Mouse (Mus musculus) frontal cortex, postnatal 10 days (tissue): ENCODE results near the gene Fmnl2.
A peak's percentile ranks its signal among the peaks of the same experiment; 100 is the strongest.

ENCODE experiments used
- DNase-seq, 2 experiments: peaks; one replicate each; pipeline ENCODE4 v3.0.0; 2022; ENCODE audit warnings: low spot score in 2 of 2, mixed read lengths in 1 of 2

Fmnl2 gene

DNA sequence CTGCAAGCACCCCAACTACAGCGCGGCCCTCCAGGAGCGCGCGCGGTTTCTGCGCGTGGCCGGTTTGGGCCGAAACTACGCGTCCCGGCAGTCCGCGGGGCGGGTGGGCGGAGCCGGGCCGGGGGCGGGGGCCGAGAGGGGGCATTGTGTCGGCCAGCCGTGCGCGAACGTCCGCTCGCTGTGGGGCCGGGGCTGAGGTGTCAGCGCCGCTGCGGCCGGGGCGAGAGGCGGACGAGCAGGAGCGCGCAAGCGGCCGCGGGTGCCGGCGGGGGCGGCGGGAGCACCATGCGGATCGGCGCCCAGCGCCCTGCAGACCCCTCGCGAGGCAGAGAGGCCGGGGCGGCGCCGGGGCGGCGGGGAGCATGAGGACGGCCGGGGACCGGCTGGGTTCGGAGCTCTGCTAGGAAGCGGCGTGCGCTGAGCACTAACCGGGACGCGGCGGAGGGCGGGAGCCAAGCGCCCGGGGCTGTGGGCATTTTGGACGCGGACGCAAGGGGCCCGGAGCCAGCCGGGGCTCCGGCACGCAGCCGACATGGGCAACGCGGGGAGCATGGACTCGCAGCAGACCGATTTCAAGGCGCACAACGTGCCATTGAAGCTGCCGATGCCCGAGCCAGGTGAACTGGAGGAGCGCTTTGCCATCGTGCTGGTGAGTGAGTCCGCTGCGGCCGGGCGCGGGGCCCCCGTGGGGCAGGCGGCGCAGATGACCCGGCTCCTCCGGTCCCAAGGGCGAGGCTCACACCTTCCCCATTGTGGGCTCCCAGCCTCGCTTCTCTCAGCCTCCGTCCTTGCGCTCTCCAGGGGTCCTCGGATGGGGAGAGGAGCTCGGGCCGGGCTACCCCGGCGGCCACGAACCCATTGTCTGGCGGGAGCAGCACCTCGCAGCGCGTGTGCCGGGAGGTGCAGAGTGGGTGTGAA lies at the start of gene Fmnl2:
Gene Fmnl2 (plus strand): TSS at position 250 of the 918 bp plus-strand sequence.
- peak; percentile 48 to 79 for DNase-seq

DNA sequence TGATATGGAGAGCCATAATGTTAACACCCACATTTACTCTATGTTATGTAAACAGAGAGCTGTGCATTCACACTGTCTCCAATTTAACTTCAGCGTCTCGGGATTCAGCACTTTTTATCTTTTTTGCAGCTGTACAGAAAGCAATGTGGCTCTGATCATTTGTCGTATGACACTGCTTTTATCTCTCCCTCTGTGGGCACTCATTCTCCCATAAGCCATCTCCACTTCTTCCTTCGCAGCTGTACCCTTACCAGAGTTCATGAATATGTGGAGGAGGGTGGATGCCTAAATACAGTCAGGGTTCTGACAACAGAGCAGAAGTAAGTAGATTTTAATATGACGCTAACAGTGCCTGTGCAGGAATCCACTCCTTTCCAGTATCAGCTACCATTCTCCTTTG lies 47.7 kb upstream of the Fmnl2 start:
- DNase-seq = no peak

DNA sequence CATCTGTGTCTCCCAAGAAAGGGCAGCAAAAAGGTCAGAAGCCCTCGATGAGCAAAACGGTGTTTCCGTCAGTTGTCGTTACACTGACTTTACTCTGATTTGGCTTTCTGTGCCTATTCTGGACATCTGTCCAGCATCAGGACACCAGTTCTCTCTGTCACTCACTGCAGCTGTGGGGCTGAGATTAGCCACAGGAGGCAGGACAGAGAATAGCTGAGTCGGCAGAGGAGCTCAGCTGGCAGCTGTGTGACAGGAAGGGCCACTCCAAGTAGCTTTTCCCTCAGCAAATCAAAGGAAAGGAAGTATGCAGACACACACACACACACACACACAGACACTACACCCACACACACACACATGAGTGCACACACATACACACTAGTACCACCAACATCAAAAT lies 46.0 kb upstream of the Fmnl2 start:
- peak in 1 of 2 experiments; percentile 17 for DNase-seq

DNA sequence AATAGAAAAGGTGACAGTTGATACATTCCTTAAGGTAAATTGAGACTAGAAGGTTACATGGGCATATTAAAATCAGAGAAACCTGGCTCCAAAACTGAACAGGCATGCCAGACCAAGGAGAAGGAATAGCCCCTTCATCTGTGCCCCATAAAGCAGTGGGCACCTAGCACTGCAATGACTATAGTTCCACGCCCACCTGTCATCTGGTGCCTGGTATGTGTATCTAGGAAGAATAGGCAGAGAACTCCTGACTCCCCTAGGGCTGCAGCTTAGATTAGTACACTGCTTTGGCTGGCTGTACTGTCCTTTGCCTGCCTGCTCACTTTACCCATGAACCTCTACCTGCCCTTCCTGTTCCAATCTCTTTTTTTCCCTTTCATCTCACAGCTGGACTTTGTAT lies 40.3 kb upstream of the Fmnl2 start:
- no peak for DNase-seq

DNA sequence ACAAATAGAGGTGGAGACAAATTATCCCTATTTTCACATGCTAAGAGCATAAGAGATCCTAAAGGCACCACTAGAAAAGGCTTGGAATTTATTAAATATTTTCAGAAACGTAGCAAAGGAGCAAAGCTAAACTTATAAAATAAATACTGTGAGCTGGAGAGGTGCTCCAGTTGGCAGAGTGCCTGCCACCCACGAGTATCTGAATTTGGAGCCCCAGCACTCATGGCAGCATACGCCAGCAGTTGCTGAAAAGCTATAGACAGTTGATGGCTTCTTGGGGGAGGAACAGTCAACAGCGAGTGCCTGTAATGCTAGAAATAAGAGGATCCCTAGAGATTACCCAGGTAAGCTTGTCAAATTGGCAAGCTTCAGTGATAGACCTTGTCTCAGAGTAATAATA lies 38.7 kb upstream of the Fmnl2 start:
- DNase-seq = no peak

DNA sequence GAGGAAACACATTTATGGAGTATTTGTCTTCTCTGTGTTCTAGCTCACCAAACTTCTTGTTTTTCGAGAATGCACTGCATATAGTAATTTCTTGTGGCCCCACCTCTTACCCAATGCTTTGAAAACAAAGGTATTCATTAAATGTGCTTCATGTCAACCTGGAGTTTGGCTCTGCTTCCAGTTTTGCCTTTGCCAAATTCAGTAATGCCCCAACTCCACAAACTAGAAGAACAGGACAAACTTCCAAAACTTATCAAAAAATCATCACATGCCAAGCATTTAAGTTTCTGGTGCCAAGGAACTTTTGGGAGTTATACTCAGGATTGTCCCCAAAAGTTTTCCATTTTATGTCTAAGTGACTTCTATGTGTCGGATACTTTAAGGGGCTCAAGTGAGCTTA lies 35.4 kb upstream of the Fmnl2 start:
- no peak for DNase-seq

DNA sequence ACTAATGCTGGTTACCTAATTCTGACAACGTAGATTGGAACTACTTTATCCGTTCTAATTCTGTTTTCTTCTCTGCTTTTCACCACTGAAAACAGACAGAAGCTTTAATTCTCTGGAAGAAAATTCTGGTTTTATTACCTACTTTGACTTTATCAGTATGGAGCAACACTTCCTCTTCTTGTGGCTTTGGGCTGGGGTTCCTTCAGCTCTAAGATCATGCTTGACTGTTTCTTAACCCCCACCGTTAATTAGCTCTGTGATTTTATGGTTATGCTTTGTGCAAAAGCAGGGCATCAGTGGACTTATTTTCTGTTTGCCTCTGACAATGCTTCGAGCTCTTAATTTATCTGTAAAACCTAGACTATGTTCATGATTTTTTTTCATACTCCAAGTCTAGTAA lies 29.6 kb upstream of the Fmnl2 start:
- DNase-seq = no peak

DNA sequence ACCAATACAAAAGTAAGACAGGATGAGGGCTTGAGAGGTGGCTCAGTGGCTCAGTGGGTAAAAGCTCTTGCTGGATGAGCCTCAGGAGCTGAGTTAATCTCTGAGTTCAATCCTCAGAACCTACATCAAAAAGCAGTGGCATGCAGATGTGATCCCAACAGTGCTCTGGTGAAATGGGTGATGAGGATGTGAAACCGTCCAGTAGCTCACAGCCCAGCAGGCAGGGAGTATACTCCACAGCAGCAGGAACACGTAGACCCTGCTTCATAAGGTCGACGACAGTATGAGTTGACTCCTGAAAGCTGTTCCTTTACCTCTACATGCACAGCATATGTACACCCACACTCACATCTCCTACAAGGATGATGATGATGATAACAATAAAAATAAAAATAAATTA lies 27.1 kb upstream of the Fmnl2 start:
- DNase-seq = no peak

DNA sequence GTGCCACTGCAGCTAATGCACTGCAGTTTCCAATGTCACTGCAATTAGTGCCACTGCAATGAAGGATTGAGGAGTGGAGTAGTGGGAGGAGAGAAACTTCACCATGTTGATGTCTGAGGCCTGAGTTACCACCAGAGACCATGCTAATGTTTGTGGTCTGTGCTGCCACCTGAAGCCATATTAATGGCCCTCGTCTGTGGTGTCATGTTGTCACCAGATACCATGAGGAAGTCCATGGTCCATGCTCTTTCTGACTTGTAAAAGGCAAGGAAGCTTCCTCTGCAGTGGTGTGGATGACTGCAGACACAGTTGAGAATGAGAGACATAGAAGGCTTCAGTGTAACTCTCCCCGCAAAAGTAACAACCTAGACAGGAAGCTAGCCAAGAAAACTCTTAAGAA lies 26.1 kb upstream of the Fmnl2 start:
- DNase-seq = no peak

DNA sequence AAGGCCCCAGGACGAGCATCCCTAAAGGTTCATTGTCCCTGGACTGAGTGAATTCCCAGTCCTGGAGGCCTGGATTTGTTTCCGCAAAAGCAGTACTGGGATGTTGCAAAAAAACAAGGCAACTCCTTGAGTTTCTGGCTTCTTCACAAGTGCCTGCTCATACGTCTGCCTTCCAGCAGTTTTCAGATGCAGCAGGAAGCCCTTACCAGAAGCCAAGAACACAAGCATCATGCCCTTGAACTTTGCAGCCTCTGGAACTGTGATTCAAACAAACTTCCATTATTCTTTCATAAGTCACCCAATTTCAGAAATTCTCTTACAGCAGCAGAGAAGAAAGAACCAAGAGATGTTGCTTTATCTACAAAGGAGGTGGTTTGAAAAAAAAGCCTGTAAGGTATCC lies 21.9 kb upstream of the Fmnl2 start:
- DNase-seq = no peak

DNA sequence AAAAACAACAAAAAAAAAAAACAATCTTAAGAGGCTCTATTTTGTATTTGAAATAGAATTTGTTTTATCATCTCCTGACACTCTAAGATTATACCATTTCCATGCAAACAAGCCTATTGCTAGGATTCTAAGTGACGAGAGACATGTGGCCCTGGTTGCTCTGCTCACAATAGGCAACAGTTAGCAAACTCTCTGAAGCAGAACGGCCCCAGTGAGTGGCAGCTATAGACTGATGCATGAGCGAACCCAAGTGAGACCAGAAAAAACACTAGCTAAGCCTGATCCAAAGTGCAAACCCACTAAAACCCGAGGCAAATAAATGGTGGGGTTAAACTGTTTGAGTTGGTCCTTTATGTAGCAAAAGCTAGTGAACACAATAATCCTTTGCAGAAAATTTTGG lies 18.6 kb upstream of the Fmnl2 start:
- DNase-seq = no peak

DNA sequence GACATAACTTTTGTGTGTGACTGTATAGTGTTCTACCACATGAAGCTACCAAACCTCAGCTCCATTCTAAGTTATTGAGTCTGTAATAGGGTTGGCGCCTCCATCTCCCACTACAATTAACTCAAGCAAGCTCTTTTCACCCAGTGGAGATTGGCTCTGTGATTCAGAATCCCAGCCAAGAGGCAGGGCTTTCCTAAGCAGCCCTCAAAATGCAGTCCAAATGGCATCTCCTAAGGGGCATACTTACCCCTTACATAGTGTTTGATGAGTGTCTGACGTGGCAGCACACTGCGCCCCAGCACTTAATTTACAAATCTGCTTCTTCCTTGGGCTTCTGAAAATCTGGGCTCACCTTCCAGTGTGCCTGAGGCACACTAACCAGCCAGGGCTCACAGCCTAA lies 17.8 kb upstream of the Fmnl2 start:
- DNase-seq = no peak

DNA sequence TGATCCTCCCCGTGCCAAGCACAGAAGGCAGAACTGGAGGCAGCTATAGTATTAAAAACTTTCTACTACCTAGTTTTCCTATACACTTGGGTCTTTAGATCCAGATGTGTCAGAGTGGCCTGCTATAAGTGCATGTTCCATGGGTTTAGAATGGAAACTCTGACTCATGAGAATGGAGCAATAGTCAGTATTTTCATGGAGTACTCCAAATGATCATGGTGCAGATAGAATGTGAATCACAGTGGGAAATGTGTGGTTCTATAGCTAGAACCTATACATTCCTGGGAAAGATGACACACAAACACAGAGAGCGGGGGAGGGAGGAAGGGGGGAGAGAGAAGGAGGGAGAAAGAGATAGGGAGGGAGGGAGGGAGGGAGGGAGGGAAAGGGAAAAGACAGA lies 13.8 kb upstream of the Fmnl2 start:
- DNase-seq = no peak

DNA sequence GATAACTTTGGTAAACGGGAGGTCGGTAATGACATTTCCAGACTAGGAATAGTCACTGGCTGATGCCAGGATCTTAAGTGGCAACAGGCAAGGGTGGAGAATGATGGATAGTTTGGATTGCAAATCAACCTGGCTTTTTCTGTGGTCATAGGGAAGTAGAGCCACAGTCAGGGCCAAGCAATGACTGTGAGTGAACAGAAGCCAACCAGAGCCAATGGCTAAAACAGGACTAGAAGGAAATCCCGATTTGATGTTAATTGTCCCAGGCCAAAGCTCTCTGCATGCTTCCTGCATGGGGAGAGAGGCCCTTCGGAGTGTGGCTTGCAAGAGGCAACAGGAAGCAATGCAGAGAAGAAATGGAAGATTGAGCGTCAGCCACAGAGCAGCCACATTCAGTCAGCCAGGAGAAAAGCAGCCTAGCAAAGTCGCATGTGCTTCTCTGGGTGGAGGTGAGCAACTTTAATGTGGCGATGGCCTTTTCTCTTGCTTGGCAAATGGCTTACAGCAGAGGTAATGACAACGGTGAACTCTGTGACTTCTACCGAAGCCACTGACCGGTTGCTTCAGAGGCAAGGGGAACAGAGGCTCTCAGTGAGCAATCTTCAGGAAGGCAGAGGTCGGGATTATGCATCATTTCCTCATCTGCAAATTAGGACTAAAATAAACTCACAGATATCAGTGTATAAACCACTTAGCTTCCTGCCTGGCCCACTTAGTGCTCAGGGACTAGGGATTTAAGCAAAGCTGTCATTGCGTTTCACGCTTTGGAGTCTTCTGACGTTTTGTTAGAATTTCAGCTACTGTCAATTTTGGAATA lies 12.5 kb upstream of the Fmnl2 start:
- no peak for DNase-seq

DNA sequence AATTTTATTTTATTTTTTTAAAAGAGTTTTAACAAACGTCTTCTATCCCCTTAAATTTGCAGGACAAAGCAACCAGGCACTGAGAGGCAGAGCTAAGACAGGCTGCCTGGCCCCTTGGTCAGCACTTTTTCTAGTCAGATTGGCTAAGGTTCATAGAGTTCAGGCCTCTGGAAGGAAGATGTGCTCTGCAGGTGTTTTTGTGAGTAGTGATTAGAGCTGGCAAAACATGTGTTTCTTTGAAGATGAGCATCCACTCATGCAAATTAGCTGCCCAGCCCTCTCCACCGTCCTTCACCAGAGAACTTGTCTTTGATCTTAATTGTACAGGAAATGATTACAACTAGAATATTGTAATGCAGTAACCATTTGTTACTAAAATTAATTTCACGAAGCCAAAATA lies 11.2 kb upstream of the Fmnl2 start:
- DNase-seq = no peak

DNA sequence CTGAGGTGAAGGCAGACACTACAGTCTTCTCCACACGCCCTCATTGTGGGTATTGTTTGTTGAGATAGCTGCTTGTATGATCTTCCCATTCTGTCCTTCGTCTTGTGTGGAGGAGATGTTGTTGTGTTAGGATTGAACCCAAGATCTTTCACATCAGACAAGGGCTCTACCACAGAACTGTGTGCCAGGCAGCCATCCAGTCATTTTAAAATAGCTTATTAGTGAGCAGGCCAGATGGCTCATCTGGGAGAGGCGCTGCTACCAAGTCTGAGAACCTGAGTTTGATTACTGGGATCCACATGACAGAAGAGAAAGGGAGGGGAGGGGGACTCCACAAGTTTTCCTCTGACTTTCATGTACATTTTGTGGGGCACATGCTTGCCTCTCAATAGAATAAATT lies 8.6 kb upstream of the Fmnl2 start:
- DNase-seq = no peak

DNA sequence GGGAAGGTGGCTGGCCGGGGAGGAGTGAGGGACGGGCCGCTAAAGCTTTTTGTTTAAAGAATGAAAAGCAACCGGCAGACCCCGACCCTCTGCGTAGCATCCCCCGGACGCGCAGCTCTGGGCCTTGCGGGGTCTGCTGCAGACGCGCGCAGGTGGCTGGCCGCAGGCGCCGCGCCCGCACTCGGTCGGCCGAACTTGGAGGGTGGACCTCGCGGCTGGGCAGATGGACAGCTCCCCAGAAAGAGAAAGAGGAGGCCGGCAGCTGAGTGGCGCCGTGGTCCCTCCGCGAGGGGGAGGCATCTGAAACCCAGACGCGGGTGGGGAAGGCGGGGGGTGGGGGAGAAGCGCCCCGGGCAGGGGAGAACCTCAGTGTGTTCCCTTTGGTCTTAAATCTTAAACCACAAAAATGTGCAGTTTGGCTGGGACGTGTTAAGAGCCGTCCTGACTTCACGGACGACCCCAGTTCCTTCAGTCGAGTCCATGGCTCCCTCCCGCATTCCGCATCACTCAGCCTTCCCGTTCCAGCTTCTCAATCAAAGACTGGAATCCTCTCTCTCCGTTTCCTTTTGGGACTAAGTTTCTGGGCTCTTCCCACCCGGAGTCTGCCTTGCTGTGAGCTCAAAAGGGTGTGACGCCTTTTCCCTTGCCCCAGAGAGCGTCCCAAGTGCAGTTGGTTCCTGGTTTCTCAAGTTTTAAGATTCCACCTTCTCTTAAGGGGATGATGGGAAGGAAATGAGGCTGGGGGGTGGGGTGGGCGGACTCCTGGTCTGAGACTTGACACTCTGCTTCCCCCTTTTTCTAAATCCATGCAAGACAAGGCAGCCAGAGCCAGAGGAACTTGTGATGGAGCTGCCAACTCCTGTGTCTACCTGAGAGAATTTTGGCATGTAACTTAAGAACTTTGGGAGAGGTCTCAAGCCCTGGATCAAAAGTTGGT lies 1.1 kb downstream of the Fmnl2 start:
- DNase-seq = peak in 1 of 2 experiments; percentile 45

DNA sequence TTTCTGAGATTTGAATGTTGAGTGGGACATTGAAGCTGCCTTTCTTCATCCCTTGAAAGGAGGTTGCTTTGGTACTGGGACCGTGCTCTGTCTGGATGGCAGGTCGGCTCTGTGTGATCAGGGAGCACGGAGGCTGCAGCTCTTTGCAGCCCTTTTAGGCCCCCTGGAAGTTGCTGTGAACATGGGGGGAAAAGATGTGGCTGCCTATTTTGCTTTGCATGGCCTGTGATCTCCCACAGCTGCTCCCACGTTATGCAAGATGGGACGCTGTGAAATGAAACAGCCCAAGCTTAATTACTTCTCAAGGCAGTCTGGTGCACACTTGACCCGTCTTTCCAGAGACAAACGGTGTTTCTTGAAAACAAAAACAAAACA lies 1.8 kb downstream of the Fmnl2 start:
- DNase-seq = no peak

DNA sequence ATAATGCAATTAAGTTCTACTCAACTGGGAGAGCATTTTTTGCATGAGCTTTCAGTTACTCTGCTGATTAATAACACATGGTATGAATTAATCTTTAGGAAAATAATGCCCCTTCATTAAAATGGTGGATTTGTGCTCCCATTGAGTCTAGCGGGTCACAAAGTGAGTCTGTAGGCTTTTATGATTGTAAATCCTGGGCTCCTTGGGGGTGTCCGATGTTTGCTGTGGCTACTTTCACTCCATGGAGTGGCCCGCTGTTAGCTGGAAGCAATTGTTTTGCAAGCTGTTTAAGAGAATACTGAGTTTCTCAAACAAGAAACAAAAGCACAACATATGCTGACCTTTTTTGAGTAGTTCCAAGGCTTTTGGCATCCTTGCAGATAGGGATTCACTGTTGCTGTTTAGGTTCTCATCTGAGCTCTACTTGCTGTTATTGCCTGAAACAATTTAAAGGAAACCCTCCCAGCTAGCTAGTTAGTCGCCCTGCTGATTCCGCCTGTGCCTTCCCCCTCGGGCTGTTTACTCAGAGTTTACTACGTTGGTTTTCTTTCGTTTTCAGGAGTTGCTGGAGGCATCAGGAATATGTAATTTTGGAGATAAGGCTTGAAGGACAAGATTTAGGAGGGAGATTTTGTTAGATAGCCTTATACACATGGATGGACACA lies 2.6 kb downstream of the Fmnl2 start:
- DNase-seq = no peak

DNA sequence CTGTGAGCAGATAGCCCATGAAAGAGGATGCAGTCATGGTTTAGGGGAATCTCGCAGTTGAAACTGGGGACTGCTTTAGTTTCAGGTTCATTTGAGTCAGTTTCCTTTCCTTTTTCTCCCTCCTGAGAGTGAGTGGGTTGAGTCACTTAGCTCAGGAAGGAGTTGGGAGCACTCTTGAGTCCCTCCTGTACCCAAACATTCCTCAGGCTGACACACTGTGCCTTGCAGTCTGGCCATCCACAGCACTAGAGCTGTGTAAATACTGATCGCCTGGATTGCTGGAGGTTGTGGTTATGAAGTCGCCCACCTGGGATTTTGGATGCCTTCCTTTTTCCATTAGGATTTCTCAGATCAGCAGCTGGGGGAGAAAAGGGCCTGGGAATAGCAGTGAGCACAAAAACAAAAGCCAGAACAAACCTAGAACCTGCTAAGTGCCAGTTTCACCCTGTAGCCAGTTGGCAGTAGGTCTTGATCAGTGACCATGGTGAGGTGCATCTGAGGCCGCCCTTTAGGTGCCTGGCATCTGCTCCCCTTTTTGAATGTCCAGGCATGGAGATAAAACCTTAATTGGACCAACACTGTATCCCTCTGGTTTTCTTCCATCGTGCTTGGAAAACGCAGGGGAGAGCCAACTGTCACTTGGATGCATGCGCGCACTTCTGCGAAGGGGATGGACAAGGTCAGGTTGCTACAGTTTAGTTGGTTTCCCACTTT lies 4.5 kb downstream of the Fmnl2 start:
- DNase-seq = no peak

DNA sequence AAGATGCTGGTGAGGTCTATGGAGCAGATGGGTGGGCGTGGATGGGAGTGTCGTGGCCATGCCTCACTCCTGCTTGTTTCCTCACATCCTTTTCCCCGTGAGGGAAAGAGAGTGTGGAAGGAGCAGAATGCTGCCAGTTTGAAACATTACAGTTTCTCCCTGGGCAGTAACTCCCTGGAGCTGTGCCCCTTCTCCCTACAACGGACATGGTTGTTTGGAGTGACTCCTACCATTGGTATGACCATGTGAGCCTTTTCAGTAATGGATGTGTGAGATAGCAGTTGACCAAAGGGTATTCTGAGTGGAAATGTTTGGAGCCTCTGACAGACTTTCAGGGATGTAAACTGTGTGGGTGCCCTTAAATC lies 5.1 kb downstream of the Fmnl2 start:
- DNase-seq = no peak
